Comparison of ENCODE assay signal across 12 mouse cellular contexts in the genomic region with DNA sequence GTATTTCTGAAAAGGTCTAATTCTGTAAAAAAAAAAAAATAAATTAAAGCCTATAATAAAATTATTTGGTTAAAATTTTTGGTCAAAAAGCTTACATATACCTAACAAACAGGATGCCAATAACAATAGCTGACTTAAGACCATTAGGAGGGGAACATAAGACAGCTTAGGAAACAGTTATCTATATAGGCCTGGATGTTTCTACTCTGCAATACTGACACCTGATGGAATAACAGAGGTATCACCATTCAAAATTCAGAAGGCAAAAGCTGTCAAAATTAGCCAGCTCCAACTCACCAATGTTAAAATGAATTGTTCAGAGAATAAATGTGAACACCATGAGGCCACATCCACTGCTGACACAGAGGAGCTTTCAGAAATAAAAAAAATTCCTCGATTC. TPM values are rescaled to one million over a fixed set of nuclear protein-coding genes. Genes with fewer than 3 reads are reported as not detected.
A peak's percentile ranks its signal among the peaks of the same experiment; 100 is the strongest.
DNase-seq lines count a peak whose midpoint lies in the region; ATAC-seq and TF ChIP-seq lines count a peak whose summit lies in the region.
"Had no signal": no experiment of that assay in that cellular context is flagged by ENCODE, and none has a peak within 500 bp of the region (broad histone marks: within the 10 kb centered on the region; RNA-seq: fewer than 3 reads in every experiment).

No protein-coding gene starts in this region.

- WGBS in hindbrain, postnatal 0 days = 72% methylated on average over 1 of the region's 1 CpGs
- WGBS in hindbrain, embryonic 12.5 days = 86% methylated on average over 1 of the region's 1 CpGs
- 92% methylated on average over 1 of the region's 1 CpGs for WGBS in midbrain, embryonic 14.5 days
- WGBS in midbrain, embryonic 11.5 days = 77% methylated on average over 1 of the region's 1 CpGs

- H3K9me3 ChIP-seq in hindbrain, postnatal 0 days (ENCODE audit: low read length) = no peaks in the 10 kb centered on the region
- no peaks in the 10 kb centered on the region for H3K9me3 ChIP-seq in hindbrain, embryonic 12.5 days (replicated peaks)
- no peaks in the 10 kb centered on the region for H3K9me3 ChIP-seq in midbrain, embryonic 14.5 days (ENCODE audit: control insufficient read depth, low read length)
- H3K9me3 ChIP-seq in midbrain, embryonic 11.5 days (ENCODE audit: control insufficient read depth, low read length) = no peaks in the 10 kb centered on the region
- H3K9me3 ChIP-seq: lung, embryonic 15.5 days; megakaryocyte, embryonic 14.5 days had no signal

- peaks cover 13% of the 10 kb centered on the region for H3K4me1 ChIP-seq in hindbrain, postnatal 0 days (ENCODE audit: insufficient read depth, low read length)
- peaks cover 17% of the 10 kb centered on the region for H3K4me1 ChIP-seq in hindbrain, embryonic 12.5 days
- peaks cover 15% of the 10 kb centered on the region for H3K4me1 ChIP-seq in midbrain, embryonic 14.5 days (ENCODE audit: control insufficient read depth, insufficient read depth, low read length)
- H3K4me1 ChIP-seq in midbrain, embryonic 11.5 days (ENCODE audit: control insufficient read depth, insufficient read depth, low read length) = peaks cover 14% of the 10 kb centered on the region

- H3K27me3 ChIP-seq in hindbrain, postnatal 0 days (ENCODE audit: insufficient read depth, low read length) = no peaks in the 10 kb centered on the region
- H3K27me3 ChIP-seq in hindbrain, embryonic 12.5 days = no peaks in the 10 kb centered on the region
- no peaks in the 10 kb centered on the region for H3K27me3 ChIP-seq in midbrain, embryonic 14.5 days (ENCODE audit: control insufficient read depth, insufficient read depth, low read length)
- H3K27me3 ChIP-seq in midbrain, embryonic 11.5 days (ENCODE audit: control insufficient read depth, insufficient read depth, low read length) = no peaks in the 10 kb centered on the region
- no peaks in the 10 kb centered on the region for H3K27me3 ChIP-seq in splenic B cell, adult 2 months (ENCODE audit: control insufficient read depth, insufficient read depth, low read length, poor library complexity, severe bottlenecking)
- H3K27me3 ChIP-seq: lung, embryonic 15.5 days; megakaryocyte, embryonic 14.5 days had no signal

- peak; percentile 59 for DNase-seq in hindbrain, postnatal 0 days (ENCODE audit: low spot score)
- DNase-seq in midbrain, embryonic 14.5 days = peak; percentile 59
- DNase-seq in midbrain, embryonic 11.5 days (ENCODE audit: low spot score, missing footprints) = no peak
- peak; percentile 43 for DNase-seq in adipocyte (ENCODE audit: low spot score)
- DNase-seq in splenic B cell, adult 2 months (ENCODE audit: low read depth, low spot score) = peak; percentile 28
- DNase-seq in c-Kit-positive CD71-positive TER-119-positive erythroid progenitor cells, embryonic 14.5 days (ENCODE audit: low spot score) = no peak
- DNase-seq: right cerebral cortex, postnatal 4 days had no signal

- TF ChIP-seq CTCF in hindbrain, postnatal 0 days (IDR thresholded peaks at IDR 0.05; ENCODE audit: low read depth) = peak; percentile 66

- no peak overlapping the region for H3K4me2 ChIP-seq in hindbrain, postnatal 0 days (ENCODE audit: low read depth, low read length)
- H3K4me2 ChIP-seq in hindbrain, embryonic 12.5 days (replicated peaks) = no peak overlapping the region
- H3K4me2 ChIP-seq in midbrain, embryonic 14.5 days (ENCODE audit: low read length) = no peak overlapping the region
- no peak overlapping the region for H3K4me2 ChIP-seq in midbrain, embryonic 11.5 days
- H3K4me2 ChIP-seq: lung, embryonic 15.5 days had no signal

- H3K4me3 ChIP-seq in hindbrain, postnatal 0 days (ENCODE audit: low read length) = no peak overlapping the region
- no peak overlapping the region for H3K4me3 ChIP-seq in hindbrain, embryonic 12.5 days
- H3K4me3 ChIP-seq in midbrain, embryonic 14.5 days (replicated peaks; ENCODE audit: low read depth, low read length) = no peak overlapping the region
- H3K4me3 ChIP-seq in midbrain, embryonic 11.5 days (ENCODE audit: low read depth, low read length) = no peak overlapping the region
- H3K4me3 ChIP-seq: erythroblast, embryonic 14.5 days; lung, embryonic 15.5 days; megakaryocyte, embryonic 14.5 days had no signal

- no peak overlapping the region for H3K27ac ChIP-seq in hindbrain, postnatal 0 days
- no peak overlapping the region for H3K27ac ChIP-seq in hindbrain, embryonic 12.5 days
- no peak overlapping the region for H3K27ac ChIP-seq in midbrain, embryonic 14.5 days (replicated peaks; ENCODE audit: low read depth, low read length)
- H3K27ac ChIP-seq in midbrain, embryonic 11.5 days (ENCODE audit: low read depth, low read length) = no peak overlapping the region
- H3K27ac ChIP-seq: lung, embryonic 15.5 days had no signal

- ATAC-seq in hindbrain, postnatal 0 days = no peak
- no peak for ATAC-seq in hindbrain, embryonic 12.5 days (ENCODE audit: low FRiP score)
- ATAC-seq in midbrain, embryonic 14.5 days (ENCODE audit: low FRiP score, low TSS enrichment) = no peak
- ATAC-seq in midbrain, embryonic 11.5 days (ENCODE audit: low FRiP score) = no peak
- ATAC-seq: hindbrain, embryonic 16.5 days had no signal

- 0 out of 2 replicates have a peak, but pooled peaks cover 15% of the 10 kb centered on the region for H3K36me3 ChIP-seq in hindbrain, postnatal 0 days (ENCODE audit: insufficient read depth, low read length)
- peaks cover 32% of the 10 kb centered on the region for H3K36me3 ChIP-seq in hindbrain, embryonic 12.5 days
- H3K36me3 ChIP-seq in midbrain, embryonic 14.5 days (ENCODE audit: control insufficient read depth, insufficient read depth, low read length) = peaks cover 41% of the 10 kb centered on the region
- peaks cover 13% of the 10 kb centered on the region; the same call in 1 of the 2 replicates for H3K36me3 ChIP-seq in midbrain, embryonic 11.5 days (ENCODE audit: control insufficient read depth, insufficient read depth, low read length)
- peaks cover 12% of the 10 kb centered on the region; the same call in 1 of the 2 replicates for H3K36me3 ChIP-seq in splenic B cell, adult 2 months (ENCODE audit: control insufficient read depth, insufficient read depth, low read length, poor library complexity, severe bottlenecking)

- H3K9ac ChIP-seq in hindbrain, postnatal 0 days (replicated peaks; ENCODE audit: low read length) = no peak overlapping the region
- no peak overlapping the region for H3K9ac ChIP-seq in hindbrain, embryonic 12.5 days
- H3K9ac ChIP-seq in midbrain, embryonic 14.5 days (replicated peaks; ENCODE audit: low read length) = no peak overlapping the region
- no peak overlapping the region for H3K9ac ChIP-seq in midbrain, embryonic 11.5 days (ENCODE audit: low read length)
- H3K9ac ChIP-seq: lung, embryonic 15.5 days had no signal

RNA-seq across cellular contexts. Expression of gene Pum3, which starts 3.2 kb away (rescaled TPM):
- total RNA-seq in hindbrain, postnatal 0 days (2014; rRNA removed) = 13.1 and 15.7 TPM in 2 replicates
- polyA plus RNA-seq in hindbrain, postnatal 0 days (2015; fragmentation: Nextera tagmentation; extraction: Ambion mirVana) = 50.3 and 58.9 TPM in 2 replicates
- 79.8 and 85.6 TPM in 2 replicates for polyA plus RNA-seq in hindbrain, embryonic 12.5 days (2016; fragmentation: Nextera tagmentation; extraction: Ambion mirVana)
- polyA plus RNA-seq in midbrain, embryonic 14.5 days (2014; fragmentation: Nextera tagmentation; extraction: Ambion mirVana) = 54.5 and 59.6 TPM in 2 replicates
- polyA plus RNA-seq in midbrain, embryonic 11.5 days (2014; fragmentation: Nextera tagmentation; extraction: Ambion mirVana) = 80.7 and 100 TPM in 2 replicates

Comparison
In these comparisons a context has a peak if more than half of its experiments do, and no peak if none do; other contexts are left out.
1. DNase-seq: peak in hindbrain, postnatal 0 days (single experiment), midbrain, embryonic 14.5 days (single experiment), adipocyte (single experiment) and splenic B cell, adult 2 months (single experiment); none in midbrain, embryonic 11.5 days (single experiment) and c-Kit-positive CD71-positive TER-119-positive erythroid progenitor cells, embryonic 14.5 days (single experiment).